Mouse (Mus musculus) CH12.LX (cell line): ENCODE measurements around the gene Tmem199. TPM values are rescaled to one million over a fixed set of nuclear protein-coding genes. Genes with fewer than 3 reads are reported as not detected.

ENCODE experiments used
- DNase-seq: peaks from one replicate; pipeline ENCODE4 v3.0.0-alpha.2; 2013; ENCODE audit errors: extremely low read depth
- H3K27ac ChIP-seq: 2 replicates; pipeline ENCODE4 v1.5.1; 2012; ENCODE audit warnings: low read depth, mild to moderate bottlenecking, control low read depth, moderate library complexity; ENCODE audit not compliant: insufficient read depth
- H3K27me3 ChIP-seq: replicated peaks from 2 replicates; pipeline ENCODE3; 2012; ENCODE audit warnings: inconsistent platforms
- H3K36me3 ChIP-seq, 2 experiments: replicated peaks in 1 of 2; 2 replicates each; pipeline versions ENCODE3 to v1.6.1; 2012; ENCODE audit warnings: inconsistent platforms in 1 of 2, low read length in 1 of 2, mild to moderate bottlenecking in 1 of 2, mixed read lengths in 1 of 2, moderate library complexity in 1 of 2; ENCODE audit not compliant: control insufficient read depth in 1 of 2, insufficient read depth in 1 of 2
- H3K4me1 ChIP-seq, 2 experiments: 2 replicates each; pipeline ENCODE4 v1.6.1; 2012; ENCODE audit warnings: inconsistent platforms in 1 of 2, moderate library complexity in 1 of 2; ENCODE audit not compliant: insufficient read depth in 2 of 2, control insufficient read depth in 1 of 2
- H3K4me2 ChIP-seq: 2 replicates; pipeline ENCODE4 v1.6.1; 2012; ENCODE audit warnings: low read depth, mild to moderate bottlenecking, control low read depth; ENCODE audit not compliant: poor library complexity, insufficient read depth, severe bottlenecking
- H3K4me3 ChIP-seq, 3 experiments: fragments of 150-350 bp in 1 of 3; sonication (generic) in 1 of 3; replicated peaks in 1 of 3; 2 replicates each; pipeline versions ENCODE3 to v1.5.1; 2011 to 2012; ENCODE audit warnings: low read depth in 2 of 3, low read length in 2 of 3, mild to moderate bottlenecking in 2 of 3, moderate library complexity in 2 of 3, control low read depth in 1 of 3, improper control_type of control experiment in 1 of 3, inconsistent platforms in 1 of 3, mixed read lengths in 1 of 3; ENCODE audit not compliant: poor library complexity in 1 of 3
- H3K79me2 ChIP-seq: replicated peaks from 2 replicates; pipeline ENCODE4 v1.6.1; 2012; ENCODE audit warnings: mild to moderate bottlenecking, moderate library complexity; ENCODE audit not compliant: control insufficient read depth, poor library complexity, insufficient read depth, severe bottlenecking; ENCODE audit errors: extremely low read depth
- H3K9ac ChIP-seq: 2 replicates; pipeline ENCODE4 v1.6.1; 2012; ENCODE audit warnings: low read depth, mild to moderate bottlenecking, control low read depth, moderate library complexity; ENCODE audit not compliant: insufficient read depth
- H3K9me3 ChIP-seq: replicated peaks from 2 replicates; pipeline ENCODE3; 2012; ENCODE audit warnings: low read length, inconsistent platforms, mixed read lengths
- CTCF ChIP-seq, 2 experiments: IDR thresholded peaks in 1 of 2; conservative IDR thresholded peaks in 1 of 2; 2 replicates each; pipeline ENCODE4 v1.5.1; 2011 to 2012; ENCODE audit warnings: low read depth in 2 of 2, low read length in 2 of 2, improper control_type of control experiment in 1 of 2, inconsistent platforms in 1 of 2, mild to moderate bottlenecking in 1 of 2, moderate library complexity in 1 of 2
- ELF1 ChIP-seq: IDR thresholded peaks from 2 replicates; pipeline ENCODE4 v1.6.1; 2014; ENCODE audit warnings: low read depth, mild to moderate bottlenecking, inconsistent platforms, low read length, improper control_type of control experiment
- ETS1 ChIP-seq: conservative IDR thresholded peaks from 2 replicates; pipeline ENCODE4 v1.6.1; 2012; ENCODE audit warnings: low read depth, mild to moderate bottlenecking, inconsistent platforms, low read length, improper control_type of control experiment, moderate library complexity
- GABPA ChIP-seq: IDR thresholded peaks from 2 replicates; pipeline ENCODE4 v1.6.1; 2012; ENCODE audit warnings: low read depth, low read length, improper control_type of control experiment, inconsistent platforms; ENCODE audit not compliant: insufficient replicate concordance
- IRF4 ChIP-seq: IDR thresholded peaks from 2 replicates; pipeline ENCODE4 v1.6.1; 2014; ENCODE audit warnings: low read depth, mild to moderate bottlenecking, inconsistent platforms, low read length, improper control_type of control experiment
- KAT2A ChIP-seq: IDR thresholded peaks from 2 replicates; pipeline ENCODE4 v1.6.1; 2012; ENCODE audit warnings: low read length, improper control_type of control experiment, inconsistent platforms; ENCODE audit not compliant: insufficient replicate concordance
- MAX ChIP-seq: IDR thresholded peaks from 2 replicates; pipeline ENCODE4 v1.6.1; 2011; ENCODE audit warnings: low read length, improper control_type of control experiment
- MXI1 ChIP-seq: IDR thresholded peaks from 2 replicates; pipeline ENCODE4 v1.6.1; 2011; ENCODE audit warnings: mild to moderate bottlenecking, low read depth, low read length, improper control_type of control experiment
- MYC ChIP-seq: IDR thresholded peaks from 2 replicates; pipeline ENCODE4 v1.6.1; 2011; ENCODE audit warnings: low read depth, mild to moderate bottlenecking, improper control_type of control experiment, low read length
- NELFE ChIP-seq: IDR thresholded peaks from 2 replicates; pipeline ENCODE4 v1.6.1; 2011; ENCODE audit warnings: low read depth, low read length, improper control_type of control experiment
- NRF1 ChIP-seq: IDR thresholded peaks from 2 replicates; pipeline ENCODE4 v1.6.1; 2014; ENCODE audit warnings: low read depth, mild to moderate bottlenecking, inconsistent platforms, low read length, improper control_type of control experiment, moderate library complexity
- POLR2AphosphoS2 ChIP-seq: IDR thresholded peaks from 2 replicates; pipeline ENCODE4 v1.6.1; 2011; ENCODE audit warnings: low read depth, low read length, improper control_type of control experiment
- RAD21 ChIP-seq: IDR thresholded peaks from 2 replicates; pipeline ENCODE4 v1.6.1; 2011; ENCODE audit warnings: low read depth, mild to moderate bottlenecking, low read length, improper control_type of control experiment, moderate library complexity
- RCOR1 ChIP-seq: conservative IDR thresholded peaks from 2 replicates; pipeline ENCODE4 v1.6.1; 2012; ENCODE audit warnings: low read depth, mild to moderate bottlenecking, inconsistent platforms, low read length, improper control_type of control experiment
- SMC3 ChIP-seq: IDR thresholded peaks from 2 replicates; pipeline ENCODE4 v1.6.1; 2011; ENCODE audit warnings: low read depth, low read length, improper control_type of control experiment
- TCF12 ChIP-seq: IDR thresholded peaks from 2 replicates; pipeline ENCODE4 v1.6.1; 2014; ENCODE audit warnings: low read depth, mild to moderate bottlenecking, inconsistent platforms, low read length, improper control_type of control experiment
- ZC3H11A ChIP-seq: IDR thresholded peaks from 2 replicates; pipeline ENCODE4 v1.6.1; 2012; ENCODE audit warnings: low read depth, mild to moderate bottlenecking, inconsistent platforms, low read length, improper control_type of control experiment
- ZKSCAN1 ChIP-seq: IDR thresholded peaks from 2 replicates; pipeline ENCODE4 v1.6.1; 2012; ENCODE audit warnings: low read depth, inconsistent platforms, low read length, improper control_type of control experiment, borderline replicate concordance
- ZMIZ1 ChIP-seq: IDR thresholded peaks from 2 replicates; pipeline ENCODE4 v1.6.1; 2012; ENCODE audit warnings: low read depth, mild to moderate bottlenecking, inconsistent platforms, low read length, improper control_type of control experiment
- dilution Hi-C: fragments of 300-500 bp; cut with MboI; formaldehyde crosslinking; loops from 2 replicates; pipeline ENCODE4 v1.14.3; 2020; ENCODE audit warnings: low sequenced_read_pairs; ENCODE audit not compliant: extremely low pct_unique_long_range_greater_than_20kb, extremely low pct_ligation_motif_present
- in situ Hi-C: fragments of 300-500 bp; cut with MboI; formaldehyde crosslinking; loops from 3 replicates; pipeline ENCODE4 v1.14.3; 2019; ENCODE audit warnings: low sequenced_read_pairs, low pct_ligation_motif_present, low pct_unique_long_range_greater_than_20kb, mixed read lengths
- polyA plus RNA-seq: library from polyadenylated mRNA; unstranded; fragments of >175 nt; gene quantifications from 2 replicates; pipeline ENCODE4 v1.2.1, GENCODE M21; 2012; ENCODE audit warnings: low read depth; ENCODE audit not compliant: insufficient read length
- total RNA-seq, 2 experiments: library from RNA; depleted of rRNA; stranded (reverse); fragments of 300-350 nt in 1 of 2; fragments of >200 nt in 1 of 2; gene quantifications; 2 replicates each; pipeline ENCODE4 v1.2.3; 2012 to 2014

Gene Tmem199
- total and polyA plus RNA-seq, 3 experiments: 67.3 to 109 (median 80.4) TPM

DNA sequence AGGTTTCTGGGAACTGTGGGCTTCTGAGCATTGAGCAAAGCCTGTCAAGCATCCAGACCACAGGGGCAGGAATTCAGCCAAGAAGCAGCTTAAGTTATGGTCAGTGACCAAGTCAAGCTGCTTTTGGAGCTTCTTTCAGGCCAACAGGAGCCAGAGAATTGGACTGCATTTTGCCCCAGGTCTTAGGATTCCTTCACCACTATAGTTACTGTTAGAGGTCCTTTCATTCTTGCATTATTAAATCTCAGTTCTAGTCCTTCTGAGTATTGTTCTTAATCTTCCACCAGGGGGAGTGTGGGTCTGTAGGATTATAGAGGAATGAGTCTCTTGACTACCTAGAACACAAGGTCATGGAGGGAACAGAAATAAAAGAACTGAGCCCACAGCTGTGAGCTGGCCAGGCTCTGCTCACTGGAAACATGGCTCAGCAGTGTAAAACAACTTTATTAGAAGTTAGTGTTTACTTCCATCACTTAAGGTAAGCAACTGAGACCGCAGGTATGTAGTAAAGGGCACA, 10.6 kb upstream of the Tmem199 start:
- no peak overlapping the region for H3K4me3 ChIP-seq
- no peaks in the 10 kb centered on the region for H3K9me3 ChIP-seq
- DNase-seq: peak; percentile 58
- TF ChIP-seq CTCF (conservative IDR thresholded peaks at IDR 0.05 in 1 of 2, IDR thresholded peaks at IDR 0.05 in 1 of 2; ENCODE audit: low read depth in 2 of 2, low read length in 2 of 2): peak; percentile 29 to 68; a peak in 3 of 4 replicates
- 0 out of 2 replicates have a peak, but pooled peaks have one; percentile 28 for TF ChIP-seq ZMIZ1
- no peak for TF ChIP-seq TCF12
- no peak for TF ChIP-seq MXI1
- TF ChIP-seq NRF1: no peak
- TF ChIP-seq MYC: 0 out of 2 replicates have a peak, but pooled peaks have one; percentile 24
- TF ChIP-seq SMC3: peak; percentile 54
- TF ChIP-seq ZKSCAN1: no peak
- TF ChIP-seq RAD21: peak; percentile 56
- peaks cover 91 to 100% of the 10 kb centered on the region in 2 experiments for H3K36me3 ChIP-seq
- dilution Hi-C loops (no loop called here), in situ Hi-C loops (no loop called here)
- H3K4me1 ChIP-seq: no peaks in the 10 kb centered on the region
- no peak overlapping the region for H3K4me2 ChIP-seq
- H3K27me3 ChIP-seq: no peaks in the 10 kb centered on the region
- no peaks in the 10 kb centered on the region for H3K79me2 ChIP-seq
- H3K27ac ChIP-seq: no peak overlapping the region
- no peak overlapping the region for H3K9ac ChIP-seq

- no peak for DNase-seq
- TF ChIP-seq POLR2AphosphoS2 (no peak), MAX (no peak), GABPA (no peak), ETS1 (no peak), RCOR1 (no peak)
- Histone ChIP-seq H3K4me1 (no peaks in the 10 kb centered on the region), H3K9ac (no peak overlapping the region), H3K27me3 (no peaks in the 10 kb centered on the region), H3K27ac (no peak overlapping the region), H3K4me2 (no peak overlapping the region), H3K36me3 (peaks cover 88 to 96% of the 10 kb centered on the region in 2 experiments), H3K4me3 (no peak overlapping the region), H3K79me2 (no peaks in the 10 kb centered on the region), H3K9me3 (no peaks in the 10 kb centered on the region)
- dilution Hi-C loops (no loop called here), in situ Hi-C loops (no loop called here)
These were observed 9.9 kb upstream of the Tmem199 start for GRCm38 (mm10) chr11:78521880-78522279.

- dilution Hi-C loops: no loop called here
- no peak overlapping the region for H3K4me3 ChIP-seq
- no peaks in the 10 kb centered on the region for H3K27me3 ChIP-seq
- H3K4me2 ChIP-seq: no peak overlapping the region
- no peak for TF ChIP-seq IRF4
- TF ChIP-seq NELFE: no peak
- TF ChIP-seq CTCF (conservative IDR thresholded peaks at IDR 0.05 in 1 of 2, IDR thresholded peaks at IDR 0.05 in 1 of 2; ENCODE audit: low read depth in 2 of 2, low read length in 2 of 2): no peak
- no peak for TF ChIP-seq SMC3
- no peak for TF ChIP-seq KAT2A
- TF ChIP-seq ZC3H11A: no peak
- TF ChIP-seq ZMIZ1: no peak
- no peak for TF ChIP-seq RAD21
- TF ChIP-seq TCF12: no peak
- TF ChIP-seq ELF1: no peak
- TF ChIP-seq, all 38 proteins: peak for 0
- 0 out of 2 replicates have a peak, but pooled peaks cover under 1% of the 10 kb centered on the region for H3K79me2 ChIP-seq
- no peaks in the 10 kb centered on the region for H3K9me3 ChIP-seq
- H3K9ac ChIP-seq: no peak overlapping the region
- DNase-seq: no peak
- no peak overlapping the region for H3K27ac ChIP-seq
- H3K36me3 ChIP-seq: peaks cover 79 to 94% of the 10 kb centered on the region in 2 experiments
- in situ Hi-C loops: no loop called here
- peaks cover 0 to 12% of the 10 kb centered on the region in 2 experiments; a peak in 1 of 4 replicates for H3K4me1 ChIP-seq
These were observed 7.0 kb upstream of the Tmem199 start for GRCm38 (mm10) chr11:78518931-78519330.
